Mouse (Mus musculus): ENCODE measurements around the gene Slc38a8. TPM values are rescaled to one million over a fixed set of nuclear protein-coding genes. Genes with fewer than 3 reads are reported as not detected.

The Slc38a8 gene
- polyA plus RNA-seq, 1 experiment from 2014 or later, result not detected

DNA sequence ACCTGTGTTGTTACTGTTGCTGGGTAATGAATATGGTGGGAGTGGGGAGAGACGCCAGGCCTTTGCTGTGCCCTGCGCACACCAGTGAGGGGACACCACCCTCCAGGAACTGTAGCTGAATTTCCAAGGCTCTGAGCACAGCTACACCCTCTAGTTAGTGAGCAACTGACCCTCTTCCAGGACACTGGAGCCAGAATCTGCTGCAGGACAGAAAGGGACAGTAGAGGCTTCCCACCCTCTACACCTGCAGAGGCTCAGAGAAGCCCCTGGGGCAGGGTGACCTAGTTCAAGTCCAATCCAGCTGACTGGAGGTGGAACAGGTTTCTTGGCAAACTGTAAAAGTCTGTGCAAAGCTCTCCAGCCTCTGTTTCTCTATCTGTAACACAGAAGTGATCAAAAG lies 62.1 kb downstream of the Slc38a8 start:
- no peaks in the 10 kb centered on the region for H3K27me3 ChIP-seq (ENCODE audit: control insufficient read depth, insufficient read depth, low read length)
- no peaks in the 10 kb centered on the region for H3K36me3 ChIP-seq (ENCODE audit: control insufficient read depth, insufficient read depth, low read length)
- H3K4me1 ChIP-seq (ENCODE audit: control insufficient read depth, insufficient read depth, low read length), result no peaks in the 10 kb centered on the region
- H3K4me3 ChIP-seq (replicated peaks; ENCODE audit: low read depth, low read length), result no peak overlapping the region
- no peak overlapping the region for H3K9ac ChIP-seq (replicated peaks; ENCODE audit: low read length)
- H3K9me3 ChIP-seq (ENCODE audit: control insufficient read depth, low read length), result no peaks in the 10 kb centered on the region
- ATAC-seq (ENCODE audit: low FRiP score, low TSS enrichment) (no peak), DNase-seq (no peak)
- no peak overlapping the region for H3K27ac ChIP-seq (replicated peaks; ENCODE audit: low read depth, low read length)
- 96% methylated on average over 2 of the region's 2 CpGs for WGBS
- no peak overlapping the region for H3K4me2 ChIP-seq (ENCODE audit: low read length)

DNA sequence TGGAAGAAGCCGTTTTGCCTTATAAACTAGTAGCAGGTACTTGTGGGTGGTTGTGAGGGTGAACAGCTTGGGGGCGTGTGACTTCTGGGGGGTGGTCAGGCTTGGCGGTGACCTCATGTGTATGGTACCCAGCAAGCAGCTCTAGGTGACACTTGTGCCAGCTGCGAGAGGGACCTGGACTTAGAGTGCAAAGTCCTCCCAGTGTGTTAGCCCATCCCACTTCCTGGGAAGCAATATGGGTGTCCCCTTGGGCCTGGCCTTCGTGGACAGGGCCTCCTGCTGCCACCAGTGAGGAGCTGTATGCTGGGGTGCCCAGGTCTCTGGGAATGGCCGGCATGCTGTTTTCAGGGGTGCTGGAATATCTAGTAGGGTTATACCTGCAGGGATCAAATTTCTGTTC lies 62.6 kb downstream of the Slc38a8 start:
- Histone ChIP-seq H3K9ac (replicated peaks; ENCODE audit: low read length) (no peak overlapping the region), H3K4me2 (ENCODE audit: low read length) (no peak overlapping the region), H3K36me3 (ENCODE audit: control insufficient read depth, insufficient read depth, low read length) (no peaks in the 10 kb centered on the region), H3K4me3 (replicated peaks; ENCODE audit: low read depth, low read length) (no peak overlapping the region), H3K9me3 (ENCODE audit: control insufficient read depth, low read length) (no peaks in the 10 kb centered on the region), H3K4me1 (ENCODE audit: control insufficient read depth, insufficient read depth, low read length) (no peaks in the 10 kb centered on the region), H3K27ac (replicated peaks; ENCODE audit: low read depth, low read length) (no peak overlapping the region), H3K27me3 (ENCODE audit: control insufficient read depth, insufficient read depth, low read length) (no peaks in the 10 kb centered on the region)
- DNase-seq, result no peak
- 85% methylated on average over 6 of the region's 6 CpGs for WGBS
- ATAC-seq (ENCODE audit: low FRiP score, low TSS enrichment), result no peak

- H3K27ac ChIP-seq (replicated peaks; ENCODE audit: low read depth, low read length), result no peak overlapping the region
- H3K4me1 ChIP-seq (ENCODE audit: control insufficient read depth, insufficient read depth, low read length), result no peaks in the 10 kb centered on the region
- H3K9ac ChIP-seq (replicated peaks; ENCODE audit: low read length), result no peak overlapping the region
- no peaks in the 10 kb centered on the region for H3K9me3 ChIP-seq (ENCODE audit: control insufficient read depth, low read length)
- 70% methylated on average over 11 of the region's 11 CpGs for WGBS
- DNase-seq (no peak), ATAC-seq (ENCODE audit: low FRiP score, low TSS enrichment) (no peak)
- no peak overlapping the region for H3K4me2 ChIP-seq (ENCODE audit: low read length)
- no peaks in the 10 kb centered on the region for H3K36me3 ChIP-seq (ENCODE audit: control insufficient read depth, insufficient read depth, low read length)
- no peaks in the 10 kb centered on the region for H3K27me3 ChIP-seq (ENCODE audit: control insufficient read depth, insufficient read depth, low read length)
- no peak overlapping the region for H3K4me3 ChIP-seq (replicated peaks; ENCODE audit: low read depth, low read length)
Measured at GRCm38 (mm10) chr8:119437506-119437905, 64.0 kb downstream of the Slc38a8 start.

GRCm38 (mm10) chr8:119436933-119437332 lies 64.6 kb downstream of the Slc38a8 start:
- H3K9me3 ChIP-seq (ENCODE audit: control insufficient read depth, low read length), result no peaks in the 10 kb centered on the region
- no peaks in the 10 kb centered on the region for H3K36me3 ChIP-seq (ENCODE audit: control insufficient read depth, insufficient read depth, low read length)
- no peak overlapping the region for H3K27ac ChIP-seq (replicated peaks; ENCODE audit: low read depth, low read length)
- DNase-seq (no peak), ATAC-seq (ENCODE audit: low FRiP score, low TSS enrichment) (no peak)
- H3K4me2 ChIP-seq (ENCODE audit: low read length), result no peak overlapping the region
- no peak overlapping the region for H3K9ac ChIP-seq (replicated peaks; ENCODE audit: low read length)
- H3K4me3 ChIP-seq (replicated peaks; ENCODE audit: low read depth, low read length), result no peak overlapping the region
- no peaks in the 10 kb centered on the region for H3K4me1 ChIP-seq (ENCODE audit: control insufficient read depth, insufficient read depth, low read length)
- H3K27me3 ChIP-seq (ENCODE audit: control insufficient read depth, insufficient read depth, low read length), result no peaks in the 10 kb centered on the region
- 22% methylated on average over 9 of the region's 9 CpGs for WGBS

- Histone ChIP-seq H3K9ac (replicated peaks; ENCODE audit: low read length) (no peak overlapping the region), H3K27ac (replicated peaks; ENCODE audit: low read depth, low read length) (no peak overlapping the region), H3K4me1 (ENCODE audit: control insufficient read depth, insufficient read depth, low read length) (no peaks in the 10 kb centered on the region), H3K9me3 (ENCODE audit: control insufficient read depth, low read length) (no peaks in the 10 kb centered on the region), H3K36me3 (ENCODE audit: control insufficient read depth, insufficient read depth, low read length) (no peaks in the 10 kb centered on the region), H3K4me3 (replicated peaks; ENCODE audit: low read depth, low read length) (no peak overlapping the region), H3K4me2 (ENCODE audit: low read length) (no peak overlapping the region), H3K27me3 (ENCODE audit: control insufficient read depth, insufficient read depth, low read length) (no peaks in the 10 kb centered on the region)
- WGBS, result 91% methylated on average over 10 of the region's 10 CpGs
- DNase-seq, result no peak
- ATAC-seq (ENCODE audit: low FRiP score, low TSS enrichment), result no peak
Measured at GRCm38 (mm10) chr8:119436331-119436730, 65.2 kb downstream of the Slc38a8 start.

GRCm38 (mm10) chr8:119435527-119435926 lies 66.0 kb downstream of the Slc38a8 start:
- DNase-seq, result no peak
- H3K27me3 ChIP-seq (ENCODE audit: control insufficient read depth, insufficient read depth, low read length), result no peaks in the 10 kb centered on the region
- H3K9ac ChIP-seq (replicated peaks; ENCODE audit: low read length), result no peak overlapping the region
- no peak overlapping the region for H3K4me3 ChIP-seq (replicated peaks; ENCODE audit: low read depth, low read length)
- H3K27ac ChIP-seq (replicated peaks; ENCODE audit: low read depth, low read length), result no peak overlapping the region
- no peak for ATAC-seq (ENCODE audit: low FRiP score, low TSS enrichment)
- H3K4me2 ChIP-seq (ENCODE audit: low read length), result no peak overlapping the region
- no peaks in the 10 kb centered on the region for H3K36me3 ChIP-seq (ENCODE audit: control insufficient read depth, insufficient read depth, low read length)
- 87% methylated on average over 7 of the region's 7 CpGs for WGBS
- H3K9me3 ChIP-seq (ENCODE audit: control insufficient read depth, low read length), result no peaks in the 10 kb centered on the region
- no peaks in the 10 kb centered on the region for H3K4me1 ChIP-seq (ENCODE audit: control insufficient read depth, insufficient read depth, low read length)

GRCm38 (mm10) chr8:119434569-119434968 lies 66.9 kb downstream of the Slc38a8 start:
- no peak overlapping the region for H3K4me3 ChIP-seq (replicated peaks; ENCODE audit: low read depth, low read length)
- no peak overlapping the region for H3K4me2 ChIP-seq (ENCODE audit: low read length)
- H3K27ac ChIP-seq (replicated peaks; ENCODE audit: low read depth, low read length), result no peak overlapping the region
- no peaks in the 10 kb centered on the region for H3K9me3 ChIP-seq (ENCODE audit: control insufficient read depth, low read length)
- DNase-seq (no peak), ATAC-seq (ENCODE audit: low FRiP score, low TSS enrichment) (no peak)
- H3K4me1 ChIP-seq (ENCODE audit: control insufficient read depth, insufficient read depth, low read length), result no peaks in the 10 kb centered on the region
- H3K36me3 ChIP-seq (ENCODE audit: control insufficient read depth, insufficient read depth, low read length), result no peaks in the 10 kb centered on the region
- H3K9ac ChIP-seq (replicated peaks; ENCODE audit: low read length), result no peak overlapping the region
- no peaks in the 10 kb centered on the region for H3K27me3 ChIP-seq (ENCODE audit: control insufficient read depth, insufficient read depth, low read length)
- 80% methylated on average over 6 of the region's 6 CpGs for WGBS

- no peaks in the 10 kb centered on the region for H3K36me3 ChIP-seq (ENCODE audit: control insufficient read depth, insufficient read depth, low read length)
- no peak within 1 kb of the TSS for H3K9ac ChIP-seq (replicated peaks; ENCODE audit: low read length)
- ATAC-seq (ENCODE audit: low FRiP score, low TSS enrichment) (no peak), DNase-seq (no peak)
- no peaks in the 10 kb centered on the region for H3K4me1 ChIP-seq (ENCODE audit: control insufficient read depth, insufficient read depth, low read length)
- no peaks in the 10 kb centered on the region for H3K9me3 ChIP-seq (ENCODE audit: control insufficient read depth, low read length)
- H3K4me2 ChIP-seq (ENCODE audit: low read length), result no peak within 1 kb of the TSS
- no peaks in the 10 kb centered on the region for H3K27me3 ChIP-seq (ENCODE audit: control insufficient read depth, insufficient read depth, low read length)
- no peak within 1 kb of the TSS for H3K4me3 ChIP-seq (replicated peaks; ENCODE audit: low read depth, low read length)
- WGBS, result 92% methylated on average over 13 of the region's 13 CpGs
- H3K27ac ChIP-seq (replicated peaks; ENCODE audit: low read depth, low read length), result no peak within 1 kb of the TSS
Measured at GRCm38 (mm10) chr8:119433582-119434174, 67.8 kb downstream of the Slc38a8 start, which contains the start of gene Osgin1. Gene Osgin1, plus strand, starts transcription at chr8:119434124.

GRCm38 (mm10) chr8:119432372-119432771 lies 69.1 kb downstream of the Slc38a8 start:
- Histone ChIP-seq H3K9ac (replicated peaks; ENCODE audit: low read length) (no peak overlapping the region), H3K27ac (replicated peaks; ENCODE audit: low read depth, low read length) (no peak overlapping the region), H3K4me2 (ENCODE audit: low read length) (no peak overlapping the region), H3K36me3 (ENCODE audit: control insufficient read depth, insufficient read depth, low read length) (no peaks in the 10 kb centered on the region), H3K9me3 (ENCODE audit: control insufficient read depth, low read length) (no peaks in the 10 kb centered on the region), H3K4me1 (ENCODE audit: control insufficient read depth, insufficient read depth, low read length) (no peaks in the 10 kb centered on the region), H3K27me3 (ENCODE audit: control insufficient read depth, insufficient read depth, low read length) (no peaks in the 10 kb centered on the region), H3K4me3 (replicated peaks; ENCODE audit: low read depth, low read length) (no peak overlapping the region)
- ATAC-seq (ENCODE audit: low FRiP score, low TSS enrichment) (no peak), DNase-seq (no peak)
- 55% methylated on average over 3 of the region's 3 CpGs for WGBS
